Mouse (Mus musculus) hindbrain, embryonic 12.5 days (tissue): ENCODE data around the gene Rac3. TPM values are rescaled to one million over a fixed set of nuclear protein-coding genes. Genes with fewer than 3 reads are reported as not detected.

ENCODE experiments used
- ATAC-seq: fragments of 200-750 bp; cut with Nextera tagmentation; 2 replicates; pipeline ENCODE4 v1.8.0; 2017; ENCODE audit warnings: moderate TSS enrichment; ENCODE audit not compliant: low FRiP score
- H3K27ac ChIP-seq: fragments of 300-500 bp; sonication (generic); 2 replicates; pipeline ENCODE4 v1.5.1; 2016; ENCODE audit warnings: mild to moderate bottlenecking
- H3K27me3 ChIP-seq: fragments of 300-500 bp; sonication (generic); 2 replicates; pipeline ENCODE4 v1.6.1; 2016; ENCODE audit warnings: mild to moderate bottlenecking
- H3K36me3 ChIP-seq: fragments of 300-500 bp; sonication (generic); 2 replicates; pipeline ENCODE4 v1.6.1; 2016; ENCODE audit warnings: mild to moderate bottlenecking
- H3K4me1 ChIP-seq: fragments of 300-500 bp; sonication (generic); 2 replicates; pipeline ENCODE4 v1.6.1; 2016
- H3K4me2 ChIP-seq: fragments of 300-500 bp; sonication (generic); replicated peaks from 2 replicates; pipeline ENCODE4 v1.6.1; 2016; ENCODE audit warnings: mild to moderate bottlenecking
- H3K4me3 ChIP-seq: fragments of 300-500 bp; sonication (generic); 2 replicates; pipeline ENCODE4 v1.5.1; 2016; ENCODE audit warnings: mild to moderate bottlenecking
- H3K9ac ChIP-seq: fragments of 300-500 bp; sonication (generic); 2 replicates; pipeline ENCODE4 v1.6.1; 2016; ENCODE audit warnings: mild to moderate bottlenecking, moderate library complexity
- H3K9me3 ChIP-seq: fragments of 300-500 bp; sonication (generic); replicated peaks from 2 replicates; pipeline ENCODE4 v1.6.1; 2016; ENCODE audit warnings: mild to moderate bottlenecking
- WGBS: fragments of 180-500 bp; shearing (Covaris S2); methylation state at CpG from one replicate; pipeline ENCODE4 v1.1.7; 2016; 5-methylcytosine and 5-hydroxymethylcytosine counted together
- polyA plus RNA-seq: library from polyadenylated mRNA; unstranded; fragments of >200 nt; fragmentation: Nextera tagmentation; extraction: Ambion mirVana; gene quantifications from 2 replicates; pipeline ENCODE4 v1.2.1, GENCODE M21; 2016

The Rac3 gene
- polyA plus RNA-seq, 1 experiment from 2014 or later, result 99.9 TPM

- Histone ChIP-seq H3K4me3 (no peak overlapping the region), H3K36me3 (peaks cover 68% of the 10 kb centered on the region), H3K27ac (no peak overlapping the region), H3K4me1 (peaks cover 11% of the 10 kb centered on the region; the same call in 1 of the 2 replicates), H3K27me3 (no peaks in the 10 kb centered on the region), H3K9ac (0 out of 2 replicates have a peak overlapping the region, but pooled peaks have one; percentile 27), H3K4me2 (no peak overlapping the region), H3K9me3 (no peaks in the 10 kb centered on the region)
- ATAC-seq, result no peak
- WGBS, result 90% methylated on average over 3 of the region's 3 CpGs
Measured at GRCm38 (mm10) chr11:120689365-120689764, 31.9 kb upstream of the Rac3 start.

GRCm38 (mm10) chr11:120692471-120693011 lies 28.7 kb upstream of the Rac3 start:
- peaks cover 61% of the 10 kb centered on the region for H3K36me3 ChIP-seq

GRCm38 (mm10) chr11:120693461-120693860 lies 27.8 kb upstream of the Rac3 start:
- WGBS, result 58% methylated on average over 3 of the region's 3 CpGs
- H3K4me3 ChIP-seq, result no peak overlapping the region
- no peak overlapping the region for H3K9ac ChIP-seq
- H3K4me1 ChIP-seq, result peaks cover 18% of the 10 kb centered on the region
- H3K4me2 ChIP-seq, result no peak overlapping the region
- H3K27ac ChIP-seq, result no peak overlapping the region
- no peaks in the 10 kb centered on the region for H3K9me3 ChIP-seq
- peaks cover 52% of the 10 kb centered on the region for H3K36me3 ChIP-seq
- no peaks in the 10 kb centered on the region for H3K27me3 ChIP-seq
- no peak for ATAC-seq

More at GRCm38 (mm10) chr11:120692471-120693011, 28.7 kb upstream of the Rac3 start:
- no peak overlapping the region for H3K4me2 ChIP-seq
- H3K9ac ChIP-seq, result no peak overlapping the region
- WGBS, result 95% methylated on average over 4 of the region's 4 CpGs
- H3K4me3 ChIP-seq, result no peak overlapping the region
- no peaks in the 10 kb centered on the region for H3K9me3 ChIP-seq
- ATAC-seq, result no peak
- no peaks in the 10 kb centered on the region for H3K27me3 ChIP-seq
- H3K4me1 ChIP-seq, result peaks cover 18% of the 10 kb centered on the region
- no peak overlapping the region for H3K27ac ChIP-seq

- no peaks in the 10 kb centered on the region for H3K27me3 ChIP-seq
- peaks cover 18% of the 10 kb centered on the region for H3K4me1 ChIP-seq
- peak overlapping the region; percentile 37 for H3K27ac ChIP-seq
- 14% methylated on average over 4 of the region's 4 CpGs for WGBS
- no peaks in the 10 kb centered on the region for H3K9me3 ChIP-seq
- H3K4me3 ChIP-seq, result no peak overlapping the region
- peaks cover 51% of the 10 kb centered on the region for H3K36me3 ChIP-seq
- peak overlapping the region; percentile 32; the same call in 1 of the 2 replicates for H3K9ac ChIP-seq
- no peak overlapping the region for H3K4me2 ChIP-seq
- ATAC-seq, result peak; percentile 48; the same call in 1 of the 2 replicates
Measured at GRCm38 (mm10) chr11:120695184-120695583, 26.1 kb upstream of the Rac3 start.

GRCm38 (mm10) chr11:120695641-120696040 lies 25.6 kb upstream of the Rac3 start:
- Histone ChIP-seq H3K9me3 (no peaks in the 10 kb centered on the region), H3K4me3 (no peak overlapping the region), H3K36me3 (peaks cover 47% of the 10 kb centered on the region), H3K27me3 (no peaks in the 10 kb centered on the region), H3K9ac (peak overlapping the region; percentile 8; the same call in 1 of the 2 replicates), H3K4me1 (peaks cover 18% of the 10 kb centered on the region), H3K4me2 (no peak overlapping the region), H3K27ac (peak overlapping the region; percentile 37; the same call in 1 of the 2 replicates)
- 35% methylated on average over 12 of the region's 12 CpGs for WGBS
- ATAC-seq, result no peak

- Histone ChIP-seq H3K36me3 (peaks cover 48% of the 10 kb centered on the region), H3K4me1 (peaks cover 18% of the 10 kb centered on the region), H3K27me3 (no peaks in the 10 kb centered on the region), H3K4me3 (no peak overlapping the region), H3K4me2 (no peak overlapping the region), H3K9ac (no peak overlapping the region), H3K27ac (no peak overlapping the region), H3K9me3 (no peaks in the 10 kb centered on the region)
- ATAC-seq, result no peak
- WGBS, result 92% methylated on average over 6 of the region's 6 CpGs
Measured at GRCm38 (mm10) chr11:120696568-120696967, 24.7 kb upstream of the Rac3 start.

GRCm38 (mm10) chr11:120697741-120698140 lies 23.5 kb upstream of the Rac3 start:
- Histone ChIP-seq H3K4me1 (peaks cover 18% of the 10 kb centered on the region), H3K4me2 (no peak overlapping the region), H3K9ac (peak overlapping the region; percentile 9; the same call in 1 of the 2 replicates), H3K27ac (no peak overlapping the region), H3K27me3 (no peaks in the 10 kb centered on the region), H3K4me3 (no peak overlapping the region), H3K36me3 (peaks cover 48% of the 10 kb centered on the region), H3K9me3 (no peaks in the 10 kb centered on the region)
- no peak for ATAC-seq
- 66% methylated on average over 10 of the region's 10 CpGs for WGBS

- H3K4me1 ChIP-seq, result peaks cover 47% of the 10 kb centered on the region
- peak overlapping the region; percentile 61 for H3K27ac ChIP-seq
- no peaks in the 10 kb centered on the region for H3K27me3 ChIP-seq
- no peak overlapping the region for H3K4me2 ChIP-seq
- WGBS, result 38% methylated on average over 15 of the region's 15 CpGs
- peaks cover 29% of the 10 kb centered on the region for H3K36me3 ChIP-seq
- H3K9ac ChIP-seq, result peak overlapping the region; percentile 46
- H3K4me3 ChIP-seq, result no peak overlapping the region
- ATAC-seq, result no peak
- no peaks in the 10 kb centered on the region for H3K9me3 ChIP-seq
Measured at GRCm38 (mm10) chr11:120703696-120704454, 17.4 kb upstream of the Rac3 start.

GRCm38 (mm10) chr11:120704486-120705325 lies 16.6 kb upstream of the Rac3 start:
- Histone ChIP-seq H3K27me3 (no peaks in the 10 kb centered on the region), H3K9ac (peak overlapping the region; percentile 46), H3K36me3 (peaks cover 29% of the 10 kb centered on the region), H3K9me3 (no peaks in the 10 kb centered on the region), H3K27ac (peak overlapping the region; percentile 61), H3K4me3 (no peak overlapping the region), H3K4me2 (peak overlapping the region; percentile 12; the same call in 1 of the 2 replicates), H3K4me1 (peaks cover 47% of the 10 kb centered on the region)
- peak; percentile 44 for ATAC-seq
- 13% methylated on average over 8 of the region's 8 CpGs for WGBS

GRCm38 (mm10) chr11:120706120-120706519 lies 15.2 kb upstream of the Rac3 start:
- Histone ChIP-seq H3K4me3 (no peak overlapping the region), H3K9me3 (no peaks in the 10 kb centered on the region), H3K4me1 (peaks cover 47% of the 10 kb centered on the region), H3K27ac (no peak overlapping the region), H3K4me2 (no peak overlapping the region), H3K36me3 (peaks cover 37% of the 10 kb centered on the region), H3K9ac (no peak overlapping the region), H3K27me3 (no peaks in the 10 kb centered on the region)
- no peak for ATAC-seq
- WGBS, result 64% methylated on average over 5 of the region's 5 CpGs

GRCm38 (mm10) chr11:120707225-120707624 lies 14.0 kb upstream of the Rac3 start:
- peaks cover 47% of the 10 kb centered on the region for H3K4me1 ChIP-seq
- peak overlapping the region; percentile 35; the same call in 1 of the 2 replicates for H3K9ac ChIP-seq
- H3K9me3 ChIP-seq, result no peaks in the 10 kb centered on the region
- 4% methylated on average over 11 of the region's 12 CpGs for WGBS
- no peak for ATAC-seq
- peak overlapping the region; percentile 55 for H3K27ac ChIP-seq
- peak overlapping the region; percentile 13; the same call in 1 of the 2 replicates for H3K4me2 ChIP-seq
- no peak overlapping the region for H3K4me3 ChIP-seq
- no peaks in the 10 kb centered on the region for H3K27me3 ChIP-seq
- peaks cover 34% of the 10 kb centered on the region for H3K36me3 ChIP-seq

- H3K36me3 ChIP-seq, result peaks cover 30% of the 10 kb centered on the region
- WGBS, result 38% methylated on average over 5 of the region's 5 CpGs
- no peaks in the 10 kb centered on the region for H3K9me3 ChIP-seq
- ATAC-seq, result no peak
- H3K27ac ChIP-seq, result peak overlapping the region; percentile 55; the same call in 1 of the 2 replicates
- H3K27me3 ChIP-seq, result no peaks in the 10 kb centered on the region
- H3K9ac ChIP-seq, result no peak overlapping the region
- H3K4me1 ChIP-seq, result peaks cover 54% of the 10 kb centered on the region
- H3K4me3 ChIP-seq, result no peak overlapping the region
- no peak overlapping the region for H3K4me2 ChIP-seq
Measured at GRCm38 (mm10) chr11:120707969-120708368, 13.3 kb upstream of the Rac3 start.
